Mouse (Mus musculus) v-Abl transformed pro-B cells (cell line): ENCODE results near the gene Wnt7a.

Experiments used
- in situ Hi-C, 2 experiments: fragments of 400-800 bp; cut with MboI; formaldehyde crosslinking; loops; one replicate each; pipeline ENCODE4 v1.15.1; 2025; ENCODE audit not compliant: unreplicated experiment in 2 of 2

The Wnt7a gene

DNA sequence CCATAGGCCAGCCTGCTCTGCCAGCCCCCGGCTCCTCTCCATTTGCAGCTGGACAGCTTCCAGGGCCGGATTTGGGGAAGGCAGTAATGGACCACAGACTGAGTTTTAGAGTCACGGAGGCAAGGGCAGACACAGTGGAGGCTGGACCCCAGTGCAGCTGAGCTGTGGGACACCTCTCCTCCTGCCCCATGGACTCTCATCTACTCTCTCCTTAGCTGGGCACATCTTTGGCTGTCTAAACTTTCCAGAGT lies 64.3 kb downstream of the Wnt7a start:
- in situ Hi-C loops = no loop called here

DNA sequence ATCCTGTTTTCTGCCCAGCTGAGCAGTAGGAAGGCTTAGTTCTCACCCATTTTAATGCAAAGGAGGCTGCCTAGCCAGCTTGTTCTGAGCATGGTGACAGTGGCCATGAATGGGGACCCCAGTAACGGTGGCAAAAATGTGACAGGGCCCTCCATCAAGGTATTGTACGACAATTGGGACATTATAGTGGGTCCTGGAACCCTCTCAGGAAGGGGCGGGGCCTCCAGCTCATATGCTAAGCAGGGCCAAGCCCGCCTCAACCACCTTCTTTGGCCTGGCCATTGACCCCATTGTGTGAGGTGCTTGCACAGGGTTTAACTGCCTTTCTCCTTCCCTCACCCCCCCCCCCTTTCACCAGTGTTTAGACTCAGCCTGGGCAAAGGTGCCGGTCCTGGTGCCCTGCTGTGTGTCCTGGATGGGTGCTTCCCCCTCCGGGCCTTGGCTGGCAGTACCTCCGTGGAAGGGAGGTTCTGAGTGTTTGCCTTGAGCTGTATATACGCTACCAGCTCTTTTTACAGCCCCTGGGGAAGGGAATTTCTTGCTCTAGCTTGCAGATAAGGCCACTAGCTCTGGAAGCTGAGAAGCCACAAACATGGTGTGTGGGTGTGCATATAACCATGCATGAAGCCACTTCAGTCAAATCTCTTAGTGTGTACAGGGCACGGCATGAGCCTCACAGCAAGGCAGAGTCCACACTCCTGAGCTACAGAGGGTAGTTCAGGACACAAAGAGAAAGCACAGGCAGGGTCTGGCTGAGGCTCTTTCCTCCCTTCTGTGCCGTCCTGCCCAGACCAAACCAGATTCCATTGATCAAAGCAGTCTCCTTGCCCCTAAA lies 64.9 kb downstream of the Wnt7a start:
- in situ Hi-C loops = no loop called here

DNA sequence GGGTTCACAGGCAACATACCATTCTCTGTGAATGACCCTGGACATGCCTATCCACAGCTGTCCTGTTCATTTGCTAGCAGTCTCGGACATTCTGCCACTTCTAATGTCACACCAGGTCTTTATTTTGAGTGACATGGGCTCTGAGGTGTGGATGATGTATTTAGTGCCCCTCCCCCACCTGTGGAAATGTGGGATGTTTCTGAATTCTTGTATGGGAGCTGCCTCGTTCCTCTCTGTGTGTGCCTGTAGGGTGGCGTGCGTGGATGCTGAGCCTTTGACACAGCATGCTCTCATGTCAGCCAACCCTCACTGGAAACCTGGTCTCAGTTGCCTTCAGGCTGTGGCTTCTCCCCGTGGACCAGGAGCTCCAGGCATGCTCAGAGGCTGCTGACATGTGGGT lies 66.1 kb downstream of the Wnt7a start:
- in situ Hi-C loops = no loop called here

DNA sequence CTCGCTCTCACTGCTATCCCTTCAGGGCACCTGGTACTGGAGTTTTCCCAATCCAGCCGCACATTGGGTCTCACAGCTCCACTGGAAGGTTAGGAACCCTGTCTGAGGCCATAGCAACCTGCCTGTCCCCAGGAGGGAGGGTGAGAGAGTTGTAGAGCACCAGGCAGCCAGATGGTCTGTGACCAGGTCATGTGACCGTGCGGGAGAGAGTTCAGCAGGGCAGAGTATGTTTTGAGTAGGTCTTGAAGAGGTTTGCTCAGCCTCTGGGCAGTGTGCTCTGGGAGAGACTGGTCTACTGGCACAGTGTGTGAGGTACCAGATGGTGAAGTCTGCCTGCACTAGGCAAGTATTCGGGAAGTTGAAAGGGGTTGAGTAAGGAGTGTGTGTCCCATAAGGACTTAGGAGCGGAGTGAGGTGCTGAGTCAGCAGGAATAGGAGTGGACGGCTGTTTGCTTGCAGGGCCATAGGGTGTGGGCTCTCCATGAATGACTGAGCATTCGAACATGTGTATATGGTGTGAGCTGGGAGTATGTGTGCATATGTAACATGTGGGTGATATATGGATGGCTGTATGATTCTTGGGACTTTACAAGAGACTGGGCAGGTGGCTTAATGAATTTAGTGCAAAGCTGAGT lies 71.4 kb downstream of the Wnt7a start:
- in situ Hi-C loops = no loop called here

DNA sequence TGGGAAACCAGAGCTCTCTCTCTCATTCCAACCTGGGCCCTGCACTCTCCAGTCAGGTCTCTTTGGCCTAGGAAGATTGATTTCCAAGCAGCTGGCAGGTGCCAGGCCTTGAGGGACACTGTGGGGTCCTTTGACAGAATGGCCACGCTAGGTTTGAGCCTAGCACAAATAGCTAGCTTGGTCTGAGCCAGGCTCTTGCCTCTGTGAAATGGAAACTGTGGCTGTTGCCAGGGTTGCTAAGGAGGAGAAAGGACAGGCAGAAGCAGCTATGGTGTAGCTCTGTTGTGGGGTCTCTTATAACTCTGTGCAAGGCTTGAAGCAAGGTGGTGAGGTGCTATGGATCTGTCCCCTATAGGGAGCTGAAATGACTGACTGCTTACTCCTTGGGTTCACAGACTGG lies 75.7 kb downstream of the Wnt7a start:
- in situ Hi-C loops = no loop called here

DNA sequence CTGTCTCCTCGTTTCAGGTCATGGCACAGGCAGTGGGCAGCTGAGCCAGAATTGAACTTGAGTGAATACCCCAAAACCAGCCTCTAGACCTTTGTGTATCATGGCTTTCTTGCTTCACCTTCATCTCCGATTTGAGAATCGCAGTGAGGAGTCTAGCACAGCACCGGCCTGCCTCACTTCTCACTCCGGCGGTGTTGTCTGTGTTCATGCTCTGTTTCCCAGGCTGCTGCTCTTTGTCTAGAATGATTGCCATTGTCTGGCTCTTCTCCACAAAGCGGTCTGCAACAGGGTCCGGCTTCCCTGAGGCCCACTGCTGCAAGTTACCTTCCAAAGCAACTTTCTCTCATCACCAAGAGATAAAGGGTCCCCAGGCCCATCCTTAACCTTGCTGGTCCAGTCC lies 79.3 kb downstream of the Wnt7a start:
- in situ Hi-C loops = no loop called here

DNA sequence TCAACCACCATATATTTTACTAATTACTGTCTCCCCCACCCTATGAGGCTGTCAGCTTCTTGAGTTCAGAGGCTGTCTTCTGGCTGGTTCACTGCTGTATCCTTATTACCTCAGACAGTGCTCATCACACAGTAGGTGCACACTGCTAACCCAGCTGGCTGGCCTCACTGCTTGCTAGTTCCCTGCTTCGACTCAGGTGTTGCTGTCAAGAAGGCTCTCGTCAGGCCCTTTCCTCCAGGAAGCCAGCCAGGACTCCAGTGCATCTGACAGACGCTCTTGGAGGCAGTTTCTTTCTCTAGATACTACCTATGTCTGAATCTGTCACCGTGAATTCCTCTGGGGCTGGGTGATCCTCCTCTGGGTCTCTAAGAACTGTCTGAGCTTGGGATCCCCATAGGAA lies 85.6 kb downstream of the Wnt7a start:
- in situ Hi-C loops = no loop called here

DNA sequence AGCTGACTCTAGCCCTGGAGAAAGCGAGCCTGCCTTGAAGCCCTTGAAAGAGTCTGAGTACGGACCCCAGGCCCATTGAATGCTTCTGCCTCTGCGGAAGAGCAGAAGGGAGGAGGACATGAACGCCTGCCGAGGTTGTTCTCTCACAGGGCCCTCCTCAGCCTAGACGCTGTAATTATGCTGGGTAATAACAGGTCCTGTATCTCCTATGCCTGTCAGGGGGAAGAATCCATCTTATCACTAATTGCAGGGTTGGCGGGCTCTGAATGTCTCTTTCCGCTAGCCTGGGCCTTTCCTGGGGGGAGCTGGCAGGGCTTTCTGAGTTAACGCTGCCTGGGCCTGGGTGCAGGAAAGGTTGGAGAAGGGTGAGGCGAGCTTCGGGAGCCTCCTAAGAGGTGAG lies 86.4 kb downstream of the Wnt7a start:
- in situ Hi-C loops = no loop called here

DNA sequence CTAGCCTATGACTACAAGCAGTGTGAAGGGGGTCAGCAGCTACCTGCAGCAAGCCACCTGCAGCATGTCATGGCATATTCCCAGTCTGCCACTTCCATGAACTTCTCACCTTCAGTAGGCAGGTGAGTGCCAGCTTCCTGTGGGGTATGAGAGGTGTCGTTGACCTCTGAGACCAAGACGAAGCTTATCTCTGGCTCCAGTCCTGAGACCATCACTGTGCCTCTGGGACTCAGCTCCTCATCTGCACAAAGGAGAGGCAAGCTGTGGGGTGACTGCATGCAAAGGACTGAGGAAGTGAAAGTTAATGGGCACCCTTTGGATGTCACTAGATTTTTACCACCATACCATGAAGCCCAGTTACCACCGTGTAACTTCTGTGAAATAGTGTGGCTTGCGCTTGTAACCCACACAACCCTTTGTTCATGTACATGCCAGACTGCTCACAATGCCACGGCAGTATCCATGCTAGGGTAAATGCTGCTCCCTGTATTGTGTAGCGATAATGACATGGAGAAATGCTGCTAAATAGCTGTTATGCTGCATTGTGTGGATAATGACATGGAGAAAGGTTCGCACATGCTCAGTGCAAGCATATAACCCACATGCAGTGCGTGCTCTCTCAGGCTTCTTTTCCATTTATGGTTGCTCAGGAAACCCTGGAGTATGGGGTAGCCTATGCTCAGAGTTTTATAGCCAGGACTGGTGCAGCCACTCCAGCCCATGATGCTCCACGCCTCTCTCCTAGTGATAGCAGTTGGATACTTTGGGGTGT lies 89.0 kb downstream of the Wnt7a start:
- in situ Hi-C loops = no loop called here
